Mouse (Mus musculus): Measurements from ENCODE around the gene Calhm1.

GRCm38 (mm10) chr19:47128164-47128563, 15.9 kb downstream of the Calhm1 start:
- no peak for TF ChIP-seq POLR2A (IDR thresholded peaks at IDR 0.05; ENCODE audit: control insufficient read depth, extremely low read depth, insufficient read depth, low read length, poor library complexity)
- no peak for TF ChIP-seq CTCF (IDR thresholded peaks at IDR 0.05; ENCODE audit: borderline replicate concordance, control insufficient read depth, extremely low read depth, insufficient read depth, low read length, poor library complexity)
